Mouse (Mus musculus): ENCODE data around the gene Oxct2b. TPM values are rescaled to one million over a fixed set of nuclear protein-coding genes. Genes with fewer than 3 reads are reported as not detected.
"Not testable (repeated sequence)": the region's sequence is repeated elsewhere in the genome, so short reads cannot be mapped to it uniquely, and the experiment has no call there.

Gene Oxct2b
- not detected for total RNA-seq (2021)
- long read RNA-seq, experiment 1 = 0 reads
- long read RNA-seq, experiment 2 = 0 reads

GRCm38 (mm10) chr4:123116011-123116410, at the start of gene Oxct2b:
Gene Oxct2b (plus strand): TSS chr4:123116266.
- DNase-seq = no peak

- DNase-seq = no peak
Measured at GRCm38 (mm10) chr4:123068646-123069045, 47.4 kb upstream of the Oxct2b start.

- DNase-seq = peak; percentile 54
Measured at GRCm38 (mm10) chr4:123071266-123071966, 44.6 kb upstream of the Oxct2b start.

- no peak for DNase-seq
Measured at GRCm38 (mm10) chr4:123076928-123077327, 39.1 kb upstream of the Oxct2b start.

GRCm38 (mm10) chr4:123078231-123078630, 37.8 kb upstream of the Oxct2b start:
- no peak for DNase-seq

GRCm38 (mm10) chr4:123080791-123081190, 35.3 kb upstream of the Oxct2b start:
- peak; percentile 41 for DNase-seq

GRCm38 (mm10) chr4:123082283-123083163, 33.5 kb upstream of the Oxct2b start:
- DNase-seq = peak; percentile 79

- DNase-seq = no peak
Measured at GRCm38 (mm10) chr4:123083323-123083902, 32.7 kb upstream of the Oxct2b start.

- DNase-seq = no peak
Measured at GRCm38 (mm10) chr4:123085290-123085689, 30.8 kb upstream of the Oxct2b start.

GRCm38 (mm10) chr4:123086381-123086780, 29.7 kb upstream of the Oxct2b start:
- DNase-seq = no peak

GRCm38 (mm10) chr4:123092621-123093020, 23.4 kb upstream of the Oxct2b start:
- DNase-seq = no peak

- DNase-seq = no peak
Measured at GRCm38 (mm10) chr4:123093064-123093776, 22.8 kb upstream of the Oxct2b start.

GRCm38 (mm10) chr4:123093869-123094268, 22.2 kb upstream of the Oxct2b start:
- DNase-seq = no peak

- DNase-seq = no peak
Measured at GRCm38 (mm10) chr4:123104651-123105450, 11.2 kb upstream of the Oxct2b start, which contains the start of gene Bmp8b. Gene Bmp8b (plus strand): TSS chr4:123105165.

- no peak for DNase-seq
Measured at GRCm38 (mm10) chr4:123105451-123105790, 10.6 kb upstream of the Oxct2b start.

- DNase-seq = not testable (repeated sequence)
Measured at GRCm38 (mm10) chr4:123105929-123106328, 10.1 kb upstream of the Oxct2b start.

GRCm38 (mm10) chr4:123106864-123107263, 9.2 kb upstream of the Oxct2b start:
- DNase-seq = peak; percentile 30

- no peak for DNase-seq
Measured at GRCm38 (mm10) chr4:123108056-123108455, 8.0 kb upstream of the Oxct2b start.

GRCm38 (mm10) chr4:123110751-123111150, 5.3 kb upstream of the Oxct2b start:
- no peak for DNase-seq

GRCm38 (mm10) chr4:123111275-123111983, 4.6 kb upstream of the Oxct2b start:
- not testable (repeated sequence) for DNase-seq
